Mouse (Mus musculus) embryo, embryonic 10 days (tissue): Measurements from ENCODE around the gene Shd.

Experiments used
- DNase-seq: peaks from one replicate; pipeline ENCODE4 v3.0.0-alpha.2; 2015; ENCODE audit warnings: low spot score

The Shd gene

GRCm38 (mm10) chr17:56007444-56008355 lies 37.4 kb downstream of the Shd start:
- peak; percentile 35 for DNase-seq

- DNase-seq = peak; percentile 99
Observed at GRCm38 (mm10) chr17:56008356-56009087, 38.3 kb downstream of the Shd start.

- peak; percentile 93 for DNase-seq
Observed at GRCm38 (mm10) chr17:56009088-56009961, 39.1 kb downstream of the Shd start.

DNA sequence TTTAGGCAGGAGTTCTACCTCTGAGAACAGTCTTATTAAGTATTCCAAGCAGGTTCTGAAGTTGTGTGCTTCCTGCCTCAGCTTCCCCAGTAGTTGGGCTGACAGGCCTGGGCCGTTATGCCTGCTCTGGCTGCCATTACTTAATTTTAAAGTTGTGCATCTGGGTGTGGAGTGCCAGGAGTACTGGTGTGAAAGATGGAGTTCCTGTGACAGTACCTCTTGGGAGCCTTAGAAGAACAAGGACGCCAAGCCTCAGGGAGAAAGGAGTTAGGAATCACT lies 39.6 kb downstream of the Shd start:
- DNase-seq = no peak

DNA sequence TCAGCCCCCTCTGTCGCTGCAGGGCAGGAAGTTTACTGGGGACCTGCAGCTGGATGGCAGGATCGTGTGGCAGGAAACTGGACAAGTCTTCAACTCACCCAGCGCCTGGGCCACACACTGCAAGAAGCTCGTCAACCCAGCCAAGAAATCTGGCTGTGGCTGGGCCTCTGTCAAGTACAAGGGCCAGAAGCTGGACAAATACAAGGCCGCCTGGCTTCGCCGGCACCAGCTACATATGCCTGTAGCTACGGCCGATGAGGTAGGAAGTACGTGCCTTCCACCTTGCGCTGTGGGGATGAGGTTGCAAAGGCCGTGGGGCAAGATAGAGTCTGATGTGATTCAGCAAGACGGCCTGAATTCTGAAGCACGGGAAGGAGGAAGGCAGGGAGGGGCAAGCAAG lies 40.0 kb downstream of the Shd start:
- DNase-seq = no peak

GRCm38 (mm10) chr17:56010681-56011080 lies 40.4 kb downstream of the Shd start:
- DNase-seq = peak; percentile 84

- DNase-seq = no peak
Observed at GRCm38 (mm10) chr17:56011441-56011840, 41.2 kb downstream of the Shd start.

- no peak for DNase-seq
Observed at GRCm38 (mm10) chr17:56015293-56015692, 45.0 kb downstream of the Shd start.

GRCm38 (mm10) chr17:56016382-56016781 lies 46.1 kb downstream of the Shd start:
- DNase-seq = no peak

DNA sequence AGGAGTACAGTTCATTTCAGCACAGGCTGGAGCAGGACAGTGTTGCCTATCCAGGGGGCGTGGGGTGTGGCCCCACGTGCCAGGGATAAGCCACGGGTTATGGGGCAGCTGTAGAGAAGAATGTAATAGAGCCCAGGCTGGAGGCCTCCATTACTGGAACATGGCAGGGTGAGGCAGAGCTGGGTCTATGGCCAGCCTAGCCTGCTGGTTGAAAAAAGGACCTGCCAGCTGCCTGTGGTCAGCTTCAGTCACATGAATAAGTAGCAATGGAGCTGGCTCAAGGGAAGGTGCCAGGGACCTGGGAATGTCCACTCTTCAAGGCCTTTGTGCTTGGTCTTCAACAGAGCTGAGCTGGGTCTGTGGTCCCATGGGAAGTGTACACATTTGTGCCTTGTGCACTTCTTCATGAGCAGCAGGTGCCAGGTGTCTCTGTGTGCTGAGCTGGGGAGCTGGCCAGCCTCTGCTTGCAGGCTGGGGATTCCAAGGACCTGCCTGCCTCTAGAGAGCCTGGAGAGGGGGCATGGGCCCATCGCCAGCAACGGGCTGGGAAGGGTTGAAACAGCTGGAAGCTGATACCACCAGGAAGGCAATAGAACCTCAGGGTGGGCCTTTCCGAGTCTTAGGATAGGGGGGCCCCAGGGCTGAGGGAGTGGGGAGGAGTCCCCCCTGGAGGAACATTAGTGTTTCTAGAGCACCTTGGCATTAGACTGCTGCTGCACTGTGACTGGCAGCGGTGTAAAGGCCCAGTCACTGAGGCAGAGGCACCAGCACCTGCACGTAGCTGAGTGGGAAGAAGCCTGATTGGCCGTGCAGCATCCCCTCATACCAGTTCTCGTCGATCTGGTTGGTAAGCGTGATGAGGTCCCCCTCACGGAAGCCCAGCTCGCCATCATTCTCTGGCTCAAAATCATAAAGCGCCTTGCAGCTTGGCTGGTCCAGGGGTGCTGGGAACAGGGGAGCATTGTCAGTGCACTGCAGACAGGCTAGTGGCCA lies 46.8 kb downstream of the Shd start:
- DNase-seq = no peak

- no peak for DNase-seq
Observed at GRCm38 (mm10) chr17:56017848-56018247, 47.6 kb downstream of the Shd start.

- peak; percentile 62 for DNase-seq
Observed at GRCm38 (mm10) chr17:56018347-56019131, 48.3 kb downstream of the Shd start.

GRCm38 (mm10) chr17:56020400-56021084 lies 50.3 kb downstream of the Shd start:
- no peak for DNase-seq

DNA sequence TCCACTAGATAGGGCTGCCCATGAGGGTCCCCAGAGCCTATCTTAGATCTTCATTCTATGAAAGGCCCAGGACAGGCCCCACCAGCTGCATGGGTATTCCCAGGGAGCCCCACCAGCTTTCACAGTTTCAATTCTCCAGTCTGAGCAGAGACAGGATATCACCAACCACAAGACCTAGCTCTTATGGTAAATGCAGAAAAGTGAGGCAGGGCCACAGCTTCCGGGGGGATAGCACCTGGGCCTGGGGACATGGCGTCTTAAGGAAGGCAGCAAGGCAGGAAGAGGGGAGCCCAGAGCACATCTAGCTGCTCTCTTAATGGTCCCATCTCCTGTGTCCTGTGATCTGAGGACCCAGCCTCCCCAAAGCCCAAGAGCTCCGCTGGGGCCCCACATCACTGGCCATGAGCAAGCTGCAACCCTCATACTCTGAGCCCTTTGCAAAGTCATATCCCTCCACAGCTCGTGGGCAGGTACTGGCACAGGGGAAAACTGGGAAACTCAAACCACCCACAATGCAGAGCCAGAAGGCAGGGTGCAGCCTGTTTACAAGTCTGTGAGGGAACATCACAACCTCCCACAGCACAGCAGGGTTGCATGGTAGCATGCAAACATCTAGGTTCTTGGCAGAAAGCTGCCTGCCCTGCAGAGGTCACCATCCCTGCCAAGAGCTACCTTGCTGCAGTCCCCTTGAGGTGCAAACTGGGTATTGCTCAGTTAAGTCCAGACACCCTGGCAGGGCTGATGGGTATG lies 51.1 kb downstream of the Shd start:
- no peak for DNase-seq

- DNase-seq = no peak
Observed at GRCm38 (mm10) chr17:56022131-56022988, 52.1 kb downstream of the Shd start.

- no peak for DNase-seq
Observed at GRCm38 (mm10) chr17:56022989-56023290, 52.7 kb downstream of the Shd start.

GRCm38 (mm10) chr17:56023386-56023785 lies 53.1 kb downstream of the Shd start:
- DNase-seq = no peak

DNA sequence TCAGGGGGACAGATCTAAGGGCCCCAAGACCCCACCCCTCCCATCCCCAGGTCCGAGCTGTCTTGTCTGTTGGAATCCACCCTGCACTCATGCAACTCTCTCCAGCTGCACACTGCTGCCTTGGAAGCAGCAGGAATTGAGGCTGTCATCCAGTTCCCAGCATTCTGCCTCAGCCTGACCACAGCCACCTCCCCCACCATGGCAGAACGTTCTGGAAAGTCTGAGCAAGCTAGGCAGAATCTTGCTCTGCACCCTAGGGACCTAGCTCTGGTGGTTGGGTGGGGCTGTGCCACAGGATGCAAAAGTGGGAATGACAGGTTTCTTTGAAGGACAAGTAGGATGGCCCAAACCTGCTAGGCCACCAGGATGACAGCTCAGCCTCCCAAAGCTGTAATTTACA lies 54.2 kb downstream of the Shd start:
- no peak for DNase-seq
